Mouse (Mus musculus): ENCODE results near the gene Arih2.
"Not testable (repeated sequence)": the region's sequence is repeated elsewhere in the genome, so short reads cannot be mapped to it uniquely, and the experiment has no call there.

The Arih2 gene

GRCm38 (mm10) chr9:108649561-108650440 lies 615 bp upstream of the Arih2 start:
- no peak for DNase-seq (ENCODE audit: low spot score)

- DNase-seq (ENCODE audit: low spot score) = no peak
Observed at GRCm38 (mm10) chr9:108648166-108648565, 1.0 kb downstream of the Arih2 start.

- DNase-seq (ENCODE audit: low spot score) = no peak
Observed at GRCm38 (mm10) chr9:108639825-108640224, 9.4 kb downstream of the Arih2 start.

GRCm38 (mm10) chr9:108635415-108635814 lies 13.8 kb downstream of the Arih2 start:
- no peak for DNase-seq (ENCODE audit: low spot score)

GRCm38 (mm10) chr9:108633846-108634245 lies 15.3 kb downstream of the Arih2 start:
- DNase-seq (ENCODE audit: low spot score) = no peak

GRCm38 (mm10) chr9:108632375-108632774 lies 16.8 kb downstream of the Arih2 start:
- no peak for DNase-seq (ENCODE audit: low spot score)

- no peak for DNase-seq (ENCODE audit: low spot score)
Observed at GRCm38 (mm10) chr9:108631631-108632256, 17.4 kb downstream of the Arih2 start.

GRCm38 (mm10) chr9:108630683-108631082 lies 18.5 kb downstream of the Arih2 start:
- DNase-seq (ENCODE audit: low spot score) = no peak

- no peak for DNase-seq (ENCODE audit: low spot score)
Observed at GRCm38 (mm10) chr9:108628141-108628540, 21.0 kb downstream of the Arih2 start.

- no peak for DNase-seq (ENCODE audit: low spot score)
Observed at GRCm38 (mm10) chr9:108626498-108626897, 22.7 kb downstream of the Arih2 start.

- DNase-seq (ENCODE audit: low spot score) = no peak
Observed at GRCm38 (mm10) chr9:108617301-108617700, 31.9 kb downstream of the Arih2 start.

GRCm38 (mm10) chr9:108611488-108611887 lies 37.7 kb downstream of the Arih2 start:
- no peak for DNase-seq (ENCODE audit: low spot score)

GRCm38 (mm10) chr9:108608889-108609288 lies 40.3 kb downstream of the Arih2 start:
- no peak for DNase-seq (ENCODE audit: low spot score)

GRCm38 (mm10) chr9:108607929-108608328 lies 41.3 kb downstream of the Arih2 start:
- DNase-seq (ENCODE audit: low spot score) = not testable (repeated sequence)

GRCm38 (mm10) chr9:108601986-108602385 lies 47.2 kb downstream of the Arih2 start:
- no peak for DNase-seq (ENCODE audit: low spot score)

GRCm38 (mm10) chr9:108600011-108600410 lies 49.2 kb downstream of the Arih2 start:
- no peak for DNase-seq (ENCODE audit: low spot score)

GRCm38 (mm10) chr9:108599021-108599566 lies 50.1 kb downstream of the Arih2 start:
- DNase-seq (ENCODE audit: low spot score) = no peak

- peak; percentile 39 for DNase-seq (ENCODE audit: low spot score)
Observed at GRCm38 (mm10) chr9:108596998-108597764, 52.0 kb downstream of the Arih2 start, which contains the start of gene P4htm. Gene P4htm, minus strand, starts transcription at chr9:108597667.

GRCm38 (mm10) chr9:108594354-108594753 lies 54.8 kb downstream of the Arih2 start:
- no peak for DNase-seq (ENCODE audit: low spot score)

- no peak for DNase-seq (ENCODE audit: low spot score)
Observed at GRCm38 (mm10) chr9:108591462-108591861, 57.7 kb downstream of the Arih2 start.

GRCm38 (mm10) chr9:108589229-108589628 lies 60.0 kb downstream of the Arih2 start:
- DNase-seq (ENCODE audit: low spot score) = no peak

GRCm38 (mm10) chr9:108587571-108588180 lies 61.5 kb downstream of the Arih2 start:
- DNase-seq (ENCODE audit: low spot score) = peak; percentile 67
